Mouse (Mus musculus): Measurements from ENCODE around the gene Srsf11.

Srsf11 gene

GRCm38 (mm10) chr3:157979619-157980018 is 56.8 kb downstream of the Srsf11 start:
- DNase-seq (ENCODE audit: low read depth), result no peak

GRCm38 (mm10) chr3:157973236-157973635 is 63.2 kb downstream of the Srsf11 start:
- DNase-seq (ENCODE audit: low read depth), result no peak

- no peak for DNase-seq (ENCODE audit: low read depth)
These were observed 65.3 kb downstream of the Srsf11 start for GRCm38 (mm10) chr3:157971151-157971550.
